Mouse (Mus musculus): ENCODE data around the gene Omp.

- no peak for TF ChIP-seq TAL1 (IDR thresholded peaks at IDR 0.05; ENCODE audit: low read length)
- no peak for TF ChIP-seq GATA1 (IDR thresholded peaks at IDR 0.05; ENCODE audit: low read length)
Measured at GRCm38 (mm10) chr7:98137583-98137982, 7.7 kb downstream of the Omp start.
